Mouse (Mus musculus) liver, adult (tissue): ENCODE results near the gene Vmn1r194.
"Not testable (repeated sequence)": the region's sequence is repeated elsewhere in the genome, so short reads cannot be mapped to it uniquely, and the experiment has no call there.

Source experiments
- GATA4 ChIP-seq: IDR thresholded peaks from 2 replicates; pipeline ENCODE4 v1.6.1; 2014; ENCODE audit warnings: mild to moderate bottlenecking, low read length; ENCODE audit not compliant: insufficient replicate concordance

The Vmn1r194 gene

GRCm38 (mm10) chr13:22243915-22244314 is at the start of gene Vmn1r194:
TSS of gene Vmn1r194 (plus strand) at chr13:22244215.
- no peak for TF ChIP-seq GATA4

- not testable (repeated sequence) for TF ChIP-seq GATA4
Measured at GRCm38 (mm10) chr13:22223060-22223459, 21.0 kb upstream of the Vmn1r194 start, which contains the start of gene Vmn1r193. TSS of gene Vmn1r193 (minus strand) at chr13:22223160.

GRCm38 (mm10) chr13:22270222-22270621 is 26.2 kb downstream of the Vmn1r194 start, which contains the start of gene Vmn1r195:
TSS of gene Vmn1r195 (plus strand) at chr13:22270522.
- not testable (repeated sequence) for TF ChIP-seq GATA4

GRCm38 (mm10) chr13:22271721-22272120 is 27.7 kb downstream of the Vmn1r194 start:
- TF ChIP-seq GATA4 = no peak

GRCm38 (mm10) chr13:22284578-22284977 is 40.6 kb downstream of the Vmn1r194 start:
- no peak for TF ChIP-seq GATA4

- TF ChIP-seq GATA4 = no peak
Measured at GRCm38 (mm10) chr13:22289620-22290019, 45.6 kb downstream of the Vmn1r194 start, which contains the start of gene Vmn1r196. TSS of gene Vmn1r196 (plus strand) at chr13:22289920.
